In the genomic region with DNA sequence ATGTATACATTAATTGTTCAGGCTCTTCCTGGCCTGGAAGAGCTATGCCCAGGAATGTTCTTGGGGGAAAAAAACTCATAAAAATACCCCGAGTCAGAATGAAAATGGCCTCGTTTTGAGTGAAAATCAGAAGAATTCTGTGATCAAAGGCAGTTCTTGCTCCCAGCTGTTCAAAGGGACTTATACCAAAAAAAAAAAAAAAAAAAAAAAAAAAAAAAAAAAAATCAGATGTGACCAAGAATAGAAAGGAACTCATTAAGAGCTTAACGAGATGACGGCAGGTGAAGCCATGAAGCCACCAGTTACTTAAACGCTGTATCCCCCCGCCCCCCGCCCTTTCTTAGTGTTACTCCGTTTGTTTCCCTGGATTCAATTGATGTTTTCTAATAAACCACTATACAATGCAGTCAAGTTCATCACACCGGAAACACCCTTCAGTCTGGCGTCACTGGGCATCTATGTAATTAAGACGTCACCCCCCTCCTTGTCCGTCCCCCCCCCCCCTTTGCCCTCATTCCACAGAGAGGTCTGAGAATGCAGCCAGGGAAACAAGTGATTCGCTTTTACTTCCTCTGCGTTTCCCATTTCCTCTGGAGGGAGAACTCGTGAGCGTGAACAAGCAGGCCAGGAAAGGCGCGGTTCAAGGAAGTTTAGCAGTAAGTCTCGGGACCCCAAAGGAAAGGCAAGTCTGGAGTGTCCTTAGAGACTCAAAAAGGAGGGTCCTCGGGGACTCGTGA, we compare ENCODE assay signal across 8 mouse cellular contexts.
A peak's percentile ranks its signal among the peaks of the same experiment; 100 is the strongest.
DNase-seq lines count a peak whose midpoint lies in the region; ATAC-seq lines count a peak whose summit lies in the region.

No protein-coding gene starts in this region.

- H3K27ac ChIP-seq in limb, embryonic 12.5 days = no peak overlapping the region
- no peak overlapping the region for H3K27ac ChIP-seq in neural tube, embryonic 13.5 days (replicated peaks)

- H3K4me2 ChIP-seq in limb, embryonic 12.5 days = peak overlapping the region; percentile 54
- H3K4me2 ChIP-seq in neural tube, embryonic 13.5 days = peak overlapping the region; percentile 36

- 0 out of 2 replicates have a peak, but pooled peaks cover 3% of the 10 kb centered on the region for H3K4me1 ChIP-seq in megakaryocyte, embryonic 14.5 days
- H3K4me1 ChIP-seq in limb, embryonic 12.5 days (replicated peaks) = peaks cover 24% of the 10 kb centered on the region
- H3K4me1 ChIP-seq in neural tube, embryonic 13.5 days (replicated peaks) = 0 out of 2 replicates have a peak, but pooled peaks cover 7% of the 10 kb centered on the region

- DNase-seq in heart, postnatal 4 days = peak; percentile 31
- DNase-seq in frontal cortex, postnatal 36 days (ENCODE audit: low spot score in 2 of 2) = no peak
- DNase-seq in cerebellum, postnatal 36 days = no peak
- no peak for DNase-seq in spleen, postnatal 14 days (ENCODE audit: low spot score in 2 of 2)

- 32% methylated on average over 21 of the region's 21 CpGs for WGBS in limb, embryonic 12.5 days
- 50% methylated on average over 21 of the region's 21 CpGs for WGBS in neural tube, embryonic 13.5 days

- peak overlapping the region; percentile 82 for H3K4me3 ChIP-seq in megakaryocyte, embryonic 14.5 days (replicated peaks)
- peak overlapping the region; percentile 24 for H3K4me3 ChIP-seq in limb, embryonic 12.5 days (replicated peaks)
- H3K4me3 ChIP-seq in neural tube, embryonic 13.5 days = no peak overlapping the region

- H3K27me3 ChIP-seq in megakaryocyte, embryonic 14.5 days (replicated peaks) = peaks cover 6% of the 10 kb centered on the region
- no peaks in the 10 kb centered on the region for H3K27me3 ChIP-seq in limb, embryonic 12.5 days
- no peaks in the 10 kb centered on the region for H3K27me3 ChIP-seq in neural tube, embryonic 13.5 days

- H3K36me3 ChIP-seq in megakaryocyte, embryonic 14.5 days (replicated peaks; ENCODE audit: low read length) = no peaks in the 10 kb centered on the region
- H3K36me3 ChIP-seq in limb, embryonic 12.5 days = no peaks in the 10 kb centered on the region
- H3K36me3 ChIP-seq in neural tube, embryonic 13.5 days = no peaks in the 10 kb centered on the region

- no peak for ATAC-seq in megakaryocyte, adult 5-6 weeks (ENCODE audit: poor library complexity, severe bottlenecking)
- ATAC-seq in limb, embryonic 12.5 days (ENCODE audit: insufficient number of reproducible peaks, insufficient read depth, low FRiP score, low TSS enrichment, low read depth) = no peak
- ATAC-seq in neural tube, embryonic 13.5 days (ENCODE audit: low read depth) = no peak

- H3K9me3 ChIP-seq in megakaryocyte, embryonic 14.5 days = no peaks in the 10 kb centered on the region
- H3K9me3 ChIP-seq in limb, embryonic 12.5 days = no peaks in the 10 kb centered on the region
- H3K9me3 ChIP-seq in neural tube, embryonic 13.5 days = no peaks in the 10 kb centered on the region

- 0 out of 2 replicates have a peak overlapping the region, but pooled peaks have one; percentile 8 for H3K9ac ChIP-seq in limb, embryonic 12.5 days (replicated peaks)
- no peak overlapping the region for H3K9ac ChIP-seq in neural tube, embryonic 13.5 days
